Mouse (Mus musculus) central nervous system, embryonic 14 days (tissue): Measurements from ENCODE around the gene Gm4559. TPM values are rescaled to one million over a fixed set of nuclear protein-coding genes. Genes with fewer than 3 reads are reported as not detected.

Experiments used
- polyA plus RNA-seq: library from polyadenylated mRNA; depleted of rRNA; stranded (reverse); fragments of >200 nt; gene quantifications from 2 replicates; pipeline ENCODE4 v1.2.3, GENCODE M21; 2012; rRNA removed

Gene Gm4559
- not detected in 2 replicates for polyA plus RNA-seq

DNA sequence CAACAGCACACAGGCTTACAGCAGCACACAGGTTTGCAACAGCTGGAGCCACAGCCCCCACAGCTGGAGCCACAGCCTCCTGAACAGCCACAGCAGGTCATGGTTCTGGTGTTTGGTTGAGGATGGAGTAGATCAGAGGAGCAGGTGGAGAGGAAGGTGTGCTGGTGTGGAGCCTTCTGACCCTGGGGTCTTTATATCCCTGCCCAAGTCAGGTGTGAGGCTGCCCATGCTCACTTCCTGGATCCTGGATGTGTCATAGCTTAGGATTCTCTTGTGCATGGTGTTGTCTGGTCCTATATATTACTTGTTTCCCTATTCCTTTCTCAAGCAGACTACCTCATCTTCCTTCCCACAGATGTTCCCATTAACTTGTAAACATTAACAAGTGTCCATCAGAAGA lies at the start of gene Gm4559:
Gm4559 (minus strand) TSS at position 101 of the 400 bp plus-strand sequence.

DNA sequence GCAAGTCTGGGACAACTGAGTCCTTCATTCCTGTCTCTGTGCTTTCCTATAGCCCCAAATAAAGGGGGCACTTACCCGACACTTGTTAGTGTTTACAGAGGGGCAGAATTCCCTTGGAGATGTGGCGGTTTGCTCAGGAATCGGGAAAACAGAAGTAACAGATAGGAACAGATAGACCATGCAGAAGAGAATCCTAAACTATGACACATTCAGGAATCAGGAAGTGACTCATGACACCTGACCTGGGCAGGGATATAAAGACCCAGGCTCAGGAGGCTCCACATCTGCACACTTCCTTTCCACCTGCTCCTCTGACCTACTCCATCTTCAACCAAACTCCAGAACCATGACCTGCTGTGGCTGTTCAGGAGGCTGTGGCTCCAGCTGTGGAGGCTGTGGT lies 29.1 kb upstream of the Gm4559 start, which contains the start of gene Krtap5-4:
Krtap5-4 (plus strand) TSS at position 301 of the 400 bp plus-strand sequence.

DNA sequence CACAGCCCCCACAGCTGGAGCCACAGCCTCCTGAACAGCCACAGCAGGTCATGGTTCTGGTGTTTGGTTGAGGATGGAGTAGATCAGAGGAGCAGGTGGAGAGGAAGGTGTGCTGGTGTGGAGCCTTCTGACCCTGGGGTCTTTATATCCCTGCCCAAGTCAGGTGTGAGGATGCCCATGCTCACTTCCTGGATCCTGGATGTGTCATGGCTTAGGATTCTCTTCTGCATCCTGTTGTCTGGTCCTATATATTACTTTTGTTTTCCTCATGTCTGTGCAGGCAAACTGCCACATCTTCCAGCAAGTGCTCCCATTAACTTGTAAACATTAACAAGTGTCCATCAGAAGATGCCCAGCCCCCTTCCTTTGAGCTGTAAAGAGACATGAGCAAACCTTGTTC lies 22.9 kb upstream of the Gm4559 start, which contains the start of gene Krtap5-1:
Krtap5-1 (minus strand) TSS at position 101 of the 400 bp plus-strand sequence.

DNA sequence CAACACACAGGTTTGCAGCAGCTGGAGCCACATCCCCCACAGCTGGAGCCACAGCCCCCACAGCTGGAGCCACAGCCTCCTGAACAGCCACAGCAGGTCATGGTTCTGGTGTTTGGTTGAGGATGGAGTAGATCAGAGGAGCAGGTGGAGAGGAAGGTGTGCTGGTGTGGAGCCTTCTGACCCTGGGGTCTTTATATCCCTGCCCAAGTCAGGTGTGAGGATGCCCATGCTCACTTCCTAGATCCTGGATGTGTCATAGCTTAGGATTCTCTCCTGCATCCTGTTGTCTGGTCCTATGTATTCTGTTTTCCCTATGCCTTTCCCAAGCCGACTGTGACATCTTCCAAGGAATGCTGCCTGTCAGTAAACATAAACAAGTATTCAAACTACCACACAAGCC lies 15.9 kb downstream of the Gm4559 start, which contains the start of gene Gm2431:
Gm2431 (minus strand) TSS at position 101 of the 400 bp plus-strand sequence.

DNA sequence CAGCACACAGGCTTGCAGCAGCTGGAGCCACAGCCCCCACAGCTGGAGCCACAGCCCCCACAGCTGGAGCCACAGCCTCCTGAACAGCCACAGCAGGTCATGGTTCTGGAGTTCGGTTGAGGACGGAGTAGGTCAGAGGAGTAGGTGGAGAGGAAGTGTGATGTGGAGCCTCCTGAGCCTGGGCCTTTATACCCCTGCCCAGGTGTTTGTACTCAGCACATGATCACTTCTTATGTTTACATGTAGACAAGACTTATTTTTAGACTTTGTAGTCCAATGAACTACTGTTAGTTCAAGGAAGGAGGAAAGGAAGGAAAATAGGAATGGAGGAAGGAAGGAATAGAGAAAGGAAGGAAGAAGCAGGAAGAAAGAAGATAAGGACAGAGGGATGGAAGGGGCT lies 33.2 kb downstream of the Gm4559 start, which contains the start of gene Gm40460:
Gm40460 (minus strand) TSS at position 101 of the 400 bp plus-strand sequence.

DNA sequence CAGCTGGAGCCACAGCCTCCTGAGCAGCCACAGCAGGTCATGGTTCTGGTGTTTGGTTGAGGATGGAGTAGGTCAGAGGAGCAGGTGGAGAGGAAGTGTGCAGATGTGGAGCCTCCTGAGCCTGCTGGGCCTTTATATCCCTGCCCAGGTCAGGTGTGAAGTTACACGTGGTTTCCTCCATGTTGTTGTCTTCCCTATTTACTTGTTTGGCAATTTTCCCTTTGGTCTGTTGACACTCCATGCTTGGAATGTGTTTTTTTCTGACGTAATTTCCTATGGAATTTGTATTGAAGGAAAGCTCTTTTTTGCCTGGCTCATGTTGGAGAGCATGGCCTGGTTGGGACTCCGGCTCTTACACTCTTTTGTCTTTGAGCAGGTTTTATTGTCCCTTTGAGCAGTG lies 44.3 kb downstream of the Gm4559 start, which contains the start of gene Krtap5-5:
Krtap5-5 (minus strand) TSS at position 101 of the 400 bp plus-strand sequence.

Other genes with a start within 250 kb of the Gm4559 start
- gene Mob2, start 213.3 kb downstream of the Gm4559 start, polyA plus RNA-seq = 43.3 and 45.4 TPM in 2 replicates
- 77.4 and 81.3 TPM in 2 replicates for gene Dusp8, start 178.5 kb downstream of the Gm4559 start, polyA plus RNA-seq
- not detected in 2 replicates for gene Gm45618, start 153.6 kb downstream of the Gm4559 start, polyA plus RNA-seq
- not detected in 2 replicates for gene Gm39115, start 138.3 kb downstream of the Gm4559 start, polyA plus RNA-seq
- not detected in 2 replicates for gene Gm45337, start 129.8 kb downstream of the Gm4559 start, polyA plus RNA-seq
- not detected in 2 replicates for gene Gm29735, start 117.2 kb downstream of the Gm4559 start, polyA plus RNA-seq
- not detected in 2 replicates for gene Gm4553, start 108.6 kb downstream of the Gm4559 start, polyA plus RNA-seq
- not detected in 2 replicates for gene Krtap5-2, start 98.4 kb downstream of the Gm4559 start, polyA plus RNA-seq
- gene Gm10153, start 84.0 kb downstream of the Gm4559 start, polyA plus RNA-seq = not detected in 2 replicates
- gene Krtap5-3, start 73.0 kb downstream of the Gm4559 start, polyA plus RNA-seq = not detected in 2 replicates
- gene Gm7579, start 62.5 kb downstream of the Gm4559 start, polyA plus RNA-seq = not detected in 2 replicates
- not detected in 2 replicates for gene Krtap5-5, start 44.4 kb downstream of the Gm4559 start, polyA plus RNA-seq
- gene Gm40460, start 33.3 kb downstream of the Gm4559 start, polyA plus RNA-seq = not detected in 2 replicates
- gene Gm2431, start 16.0 kb downstream of the Gm4559 start, polyA plus RNA-seq = not detected in 2 replicates
- gene Krtap5-1, start 22.8 kb upstream of the Gm4559 start, polyA plus RNA-seq = not detected in 2 replicates
- not detected in 2 replicates for gene Krtap5-4, start 29.2 kb upstream of the Gm4559 start, polyA plus RNA-seq
- 2.3 TPM in 2 replicates for gene Ifitm10, start 99.4 kb upstream of the Gm4559 start, polyA plus RNA-seq
- gene Gm49369, start 108.3 kb upstream of the Gm4559 start, polyA plus RNA-seq = 0.59 and 0.71 TPM in 2 replicates
- 173 and 189 TPM in 2 replicates for gene Ctsd, start 113.7 kb upstream of the Gm4559 start, polyA plus RNA-seq
- 0.79 TPM in 1 of 2 replicates, not detected in the other for gene Syt8, start 160.5 kb upstream of the Gm4559 start, polyA plus RNA-seq
- 0.74 and 30.3 TPM in 2 replicates for gene Tnni2, start 167.4 kb upstream of the Gm4559 start, polyA plus RNA-seq
- gene Lsp1, start 186.4 kb upstream of the Gm4559 start, polyA plus RNA-seq = 9.5 and 20.4 TPM in 2 replicates
- gene Tnnt3, start 224.5 kb upstream of the Gm4559 start, polyA plus RNA-seq = 1.0 and 22.7 TPM in 2 replicates